Mouse (Mus musculus): ENCODE results near the gene Tmem125. TPM values are rescaled to one million over a fixed set of nuclear protein-coding genes. Genes with fewer than 3 reads are reported as not detected.
"Not testable (repeated sequence)": the region's sequence is repeated elsewhere in the genome, so short reads cannot be mapped to it uniquely, and the experiment has no call there.

Tmem125 gene
- polyA plus RNA-seq, 1 experiment from 2014 or later: not detected

DNA sequence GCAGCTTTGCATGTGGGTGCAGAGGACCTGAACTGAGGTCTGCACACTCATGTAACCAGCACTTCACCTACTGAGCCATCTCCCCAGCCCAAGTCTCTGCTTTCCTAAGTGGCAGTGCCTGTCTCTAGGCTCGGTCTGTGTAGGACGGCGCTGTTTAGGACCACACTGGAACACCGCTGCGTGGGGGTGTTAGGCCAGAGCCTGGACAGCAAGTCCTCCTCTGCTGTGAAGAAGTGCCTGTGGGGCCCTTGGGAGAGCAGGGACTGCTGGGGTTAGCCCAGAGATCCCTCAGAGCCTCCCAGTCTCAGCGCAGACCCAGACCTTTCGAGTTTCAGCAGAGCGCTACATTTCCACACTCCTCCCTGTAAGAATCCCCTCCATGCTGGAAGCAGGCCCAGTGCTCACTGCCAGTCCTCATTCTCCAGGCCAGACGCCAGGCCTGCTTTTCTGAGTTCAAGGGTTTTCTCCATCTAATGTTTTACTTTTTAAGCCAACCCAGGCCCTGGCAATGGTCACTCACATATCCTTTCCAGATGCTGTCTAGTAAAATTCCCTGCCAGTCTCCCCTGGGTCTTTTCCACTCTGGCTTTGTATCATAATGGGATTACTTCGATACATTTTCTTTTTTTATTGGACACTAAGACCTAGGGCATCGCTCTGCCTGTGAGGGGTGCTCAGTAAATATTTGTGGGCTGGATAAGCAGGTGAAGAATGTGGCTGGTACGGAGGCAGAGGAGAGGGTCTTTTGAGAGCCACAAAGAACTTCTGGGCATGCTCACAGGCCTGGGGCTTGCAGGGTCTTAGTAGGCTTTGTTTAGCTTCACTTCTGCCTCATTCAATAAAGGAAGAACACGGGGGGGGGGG is 20.4 kb upstream of the Tmem125 start:
- Histone ChIP-seq H3K9ac (no peak overlapping the region), H3K9me3 (no peaks in the 10 kb centered on the region), H3K4me1 (replicated peaks) (no peaks in the 10 kb centered on the region), H3K27ac (replicated peaks) (no peak overlapping the region), H3K36me3 (no peaks in the 10 kb centered on the region), H3K27me3 (no peaks in the 10 kb centered on the region; the same call in 1 of the 2 replicates), H3K4me3 (no peak overlapping the region), H3K4me2 (no peak overlapping the region)
- 87% methylated on average over 13 of the region's 13 CpGs for WGBS
- no peak for ATAC-seq (ENCODE audit: low read depth)

DNA sequence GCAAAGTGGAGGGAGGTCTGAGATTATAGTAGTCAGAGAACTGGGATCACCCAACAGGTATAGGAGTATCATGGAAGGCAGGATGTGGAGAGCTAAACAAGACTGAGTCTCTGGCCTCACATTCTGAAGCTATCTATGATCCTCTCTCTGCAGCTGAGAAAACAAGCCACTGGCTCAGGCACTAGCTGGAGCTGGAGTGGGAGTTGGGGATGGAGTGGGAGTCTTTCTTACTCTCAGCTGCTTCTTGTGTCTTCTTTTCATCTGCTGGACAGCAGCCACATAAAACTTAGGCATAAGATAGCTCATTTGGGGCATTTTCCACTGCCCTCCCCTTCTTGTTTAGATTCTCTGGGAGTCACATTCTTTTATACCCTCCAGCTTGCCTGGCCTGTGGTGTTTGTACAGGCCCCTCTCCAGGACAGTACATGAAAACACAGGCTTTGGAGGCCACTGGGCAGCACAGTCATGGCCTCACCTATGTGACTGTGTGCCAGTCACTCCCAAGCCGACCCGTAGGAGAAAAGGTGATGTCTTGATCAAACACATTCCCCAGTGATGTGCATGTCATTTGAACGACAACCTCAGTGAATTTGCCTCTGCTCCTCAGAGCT is 9.3 kb upstream of the Tmem125 start:
- H3K4me1 ChIP-seq (replicated peaks): no peaks in the 10 kb centered on the region
- H3K9ac ChIP-seq: no peak overlapping the region
- no peaks in the 10 kb centered on the region for H3K9me3 ChIP-seq
- ATAC-seq (ENCODE audit: low read depth): no peak
- no peak overlapping the region for H3K27ac ChIP-seq (replicated peaks)
- no peak overlapping the region for H3K4me3 ChIP-seq
- H3K27me3 ChIP-seq: no peaks in the 10 kb centered on the region
- no peak overlapping the region for H3K4me2 ChIP-seq
- WGBS: 83% methylated on average over 3 of the region's 3 CpGs
- no peaks in the 10 kb centered on the region for H3K36me3 ChIP-seq

DNA sequence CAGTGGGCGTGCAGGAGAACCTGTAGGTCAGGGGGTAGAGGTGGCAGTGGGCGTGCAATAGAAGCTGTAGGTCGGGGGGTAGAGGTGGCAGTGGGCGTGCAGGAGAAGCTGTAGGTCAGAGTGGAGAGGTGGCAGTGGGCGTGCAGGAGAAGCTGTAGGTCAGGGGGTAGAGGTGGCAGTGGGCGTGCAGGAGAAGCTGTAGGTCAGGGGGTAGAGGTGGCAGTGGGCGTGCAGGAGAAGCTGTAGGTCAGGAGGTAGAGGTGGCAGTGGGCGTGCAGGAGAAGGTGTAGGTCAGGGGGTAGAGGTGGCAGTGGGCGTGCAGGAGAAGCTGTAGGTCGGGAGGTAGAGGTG is 4.3 kb upstream of the Tmem125 start:
- H3K4me2 ChIP-seq; H3K4me1 ChIP-seq (replicated peaks); ATAC-seq (ENCODE audit: low read depth); H3K27me3 ChIP-seq; H3K4me3 ChIP-seq; H3K27ac ChIP-seq (replicated peaks); H3K9ac ChIP-seq; H3K36me3 ChIP-seq; H3K9me3 ChIP-seq: not testable (repeated sequence)
- 89% methylated on average over 10 of the region's 10 CpGs for WGBS

DNA sequence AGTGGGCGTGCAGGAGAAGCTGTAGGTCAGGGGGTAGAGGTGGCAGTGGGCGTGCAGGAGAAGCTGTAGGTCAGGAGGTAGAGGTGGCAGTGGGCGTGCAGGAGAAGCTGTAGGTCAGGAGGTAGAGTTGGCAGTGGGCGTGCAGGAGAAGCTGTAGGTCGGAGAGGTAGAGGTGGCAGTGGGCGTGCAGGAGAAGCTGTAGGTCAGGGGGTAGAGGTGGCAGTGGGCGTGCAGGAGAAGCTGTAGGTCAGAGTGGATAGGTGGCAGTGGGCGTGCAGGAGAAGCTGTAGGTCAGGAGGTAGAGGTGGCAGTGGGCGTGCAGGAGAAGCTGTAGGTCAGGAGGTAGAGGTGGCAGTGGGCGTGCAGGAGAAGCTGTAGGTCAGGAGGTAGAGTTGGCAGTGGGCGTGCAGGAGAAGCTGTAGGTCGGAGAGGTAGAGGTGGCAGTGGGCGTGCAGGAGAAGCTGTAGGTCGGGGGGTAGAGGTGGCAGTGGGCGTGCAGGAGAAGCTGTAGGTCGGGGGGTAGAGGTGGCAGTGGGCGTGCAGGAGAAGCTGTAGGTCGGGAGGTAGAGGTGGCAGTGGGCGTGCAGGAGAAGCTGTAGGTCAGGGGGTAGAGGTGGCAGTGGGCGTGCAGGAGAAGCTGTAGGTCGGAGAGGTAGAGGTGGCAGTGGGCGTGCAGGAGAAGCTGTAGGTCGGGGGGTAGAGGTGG is 3.7 kb upstream of the Tmem125 start:
- H3K9ac ChIP-seq; ATAC-seq (ENCODE audit: low read depth); H3K4me3 ChIP-seq; H3K27me3 ChIP-seq; H3K36me3 ChIP-seq; H3K27ac ChIP-seq (replicated peaks); H3K4me2 ChIP-seq; H3K9me3 ChIP-seq: not testable (repeated sequence)
- 89% methylated on average over 23 of the region's 23 CpGs for WGBS
- peaks cover 12% of the 10 kb centered on the region for H3K4me1 ChIP-seq (replicated peaks)

DNA sequence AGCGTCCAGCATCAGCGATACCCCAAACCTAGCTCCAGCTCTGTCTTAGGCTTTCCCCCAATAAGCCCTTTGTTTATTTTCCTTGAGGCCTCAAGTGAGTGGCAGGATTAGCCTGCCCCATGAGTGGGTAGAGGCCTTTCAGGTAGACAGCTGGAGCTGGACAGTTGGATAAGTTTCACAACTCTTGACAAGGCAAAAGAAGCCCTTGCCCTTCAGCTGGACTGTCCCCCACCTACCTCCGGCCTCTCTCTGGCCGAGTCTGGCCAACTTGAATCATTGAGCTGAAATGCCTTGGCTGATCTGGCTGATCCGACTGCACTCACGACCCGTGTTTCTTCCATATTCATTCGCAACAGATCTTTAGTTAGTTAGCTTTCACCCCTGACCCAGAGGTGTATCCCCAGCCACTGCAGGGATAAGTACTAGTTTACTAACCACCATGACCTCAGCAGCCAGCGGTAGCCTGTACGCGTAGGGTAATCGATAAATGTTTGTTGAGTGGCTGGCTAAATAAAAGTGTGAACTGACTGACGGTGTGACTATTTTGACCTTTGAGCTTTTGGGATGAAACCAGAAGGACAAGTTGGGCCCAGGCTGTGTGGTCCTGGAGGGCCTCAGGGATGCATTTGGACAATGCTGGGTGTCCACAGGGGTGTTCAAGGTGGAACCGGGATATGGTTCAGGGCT is 740 bp upstream of the Tmem125 start:
- peaks cover 12% of the 10 kb centered on the region for H3K4me1 ChIP-seq (replicated peaks)
- no peak overlapping the region for H3K4me3 ChIP-seq
- peaks cover 14% of the 10 kb centered on the region; the same call in 1 of the 2 replicates for H3K27me3 ChIP-seq
- ATAC-seq (ENCODE audit: low read depth): no peak
- no peak overlapping the region; the same call in 1 of the 2 replicates for H3K4me2 ChIP-seq
- H3K9ac ChIP-seq: no peak overlapping the region
- no peaks in the 10 kb centered on the region for H3K36me3 ChIP-seq
- H3K27ac ChIP-seq (replicated peaks): no peak overlapping the region
- peaks cover 2% of the 10 kb centered on the region; the same call in 1 of the 2 replicates for H3K9me3 ChIP-seq
- WGBS: 80% methylated on average over 14 of the region's 14 CpGs

DNA sequence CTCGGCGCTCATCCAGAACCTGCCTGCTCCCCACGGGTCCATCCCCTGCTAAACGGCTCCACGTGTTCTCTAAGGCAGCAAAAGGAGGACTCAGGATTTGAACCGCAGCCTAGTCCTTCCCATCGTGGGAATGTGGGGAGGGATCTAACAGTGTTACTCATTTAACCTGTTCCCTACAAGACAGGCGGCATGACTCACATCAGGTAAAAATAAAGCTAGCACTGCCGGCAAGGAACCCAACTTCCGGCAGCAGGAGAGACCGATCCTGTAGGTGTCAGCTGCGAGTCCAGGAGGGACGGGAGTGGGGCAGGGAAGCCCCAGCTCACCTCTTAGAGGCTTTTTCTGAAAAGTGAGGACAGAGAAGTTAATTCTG is 700 bp downstream of the Tmem125 start:
- Histone ChIP-seq H3K27ac (replicated peaks) (no peak overlapping the region), H3K4me3 (peak overlapping the region; percentile 27), H3K4me2 (peak overlapping the region; percentile 61), H3K36me3 (no peaks in the 10 kb centered on the region), H3K9me3 (peaks cover 2% of the 10 kb centered on the region; the same call in 1 of the 2 replicates), H3K4me1 (replicated peaks) (peaks cover 12% of the 10 kb centered on the region), H3K9ac (no peak overlapping the region), H3K27me3 (peaks cover 14% of the 10 kb centered on the region; the same call in 1 of the 2 replicates)
- no peak for ATAC-seq (ENCODE audit: low read depth)
- 25% methylated on average over 13 of the region's 13 CpGs for WGBS

DNA sequence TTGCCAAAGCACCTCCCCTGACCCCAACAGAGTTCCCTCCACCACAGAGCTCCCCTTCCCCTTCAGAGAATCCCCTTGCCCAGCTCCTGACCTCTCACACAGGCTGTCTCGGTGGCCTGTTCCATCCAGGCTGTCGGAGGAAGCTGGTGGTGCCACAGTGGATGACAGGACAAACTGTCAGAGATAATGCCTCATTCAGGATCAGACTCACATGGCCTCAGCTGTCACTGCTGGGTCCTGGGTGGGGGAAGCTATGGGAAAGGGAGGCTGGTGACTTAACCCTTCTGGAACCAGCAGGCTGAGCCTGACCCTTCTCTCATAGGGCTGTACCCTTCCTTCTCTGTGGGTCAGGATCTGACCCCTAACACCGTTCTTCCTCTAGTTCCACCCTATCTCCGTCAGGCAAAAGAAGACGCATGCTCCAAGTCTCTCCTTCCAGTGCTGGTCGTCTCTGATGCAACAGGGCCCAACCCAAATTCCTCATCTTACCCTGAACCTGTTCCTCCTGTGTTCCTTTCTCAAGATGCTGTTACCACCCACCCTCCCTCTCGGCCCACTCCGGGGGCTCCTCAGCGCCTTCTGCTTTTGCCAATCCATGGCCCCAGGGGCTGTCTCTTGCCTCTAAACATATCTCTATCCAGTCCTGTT is 1.2 kb downstream of the Tmem125 start:
- 67% methylated on average over 9 of the region's 9 CpGs for WGBS
- Histone ChIP-seq H3K9me3 (peaks cover 2% of the 10 kb centered on the region; the same call in 1 of the 2 replicates), H3K4me1 (replicated peaks) (peaks cover 12% of the 10 kb centered on the region), H3K27me3 (peaks cover 14% of the 10 kb centered on the region; the same call in 1 of the 2 replicates), H3K4me2 (no peak overlapping the region; the same call in 1 of the 2 replicates), H3K9ac (no peak overlapping the region), H3K36me3 (no peaks in the 10 kb centered on the region), H3K4me3 (no peak overlapping the region), H3K27ac (replicated peaks) (no peak overlapping the region)
- ATAC-seq (ENCODE audit: low read depth): no peak

DNA sequence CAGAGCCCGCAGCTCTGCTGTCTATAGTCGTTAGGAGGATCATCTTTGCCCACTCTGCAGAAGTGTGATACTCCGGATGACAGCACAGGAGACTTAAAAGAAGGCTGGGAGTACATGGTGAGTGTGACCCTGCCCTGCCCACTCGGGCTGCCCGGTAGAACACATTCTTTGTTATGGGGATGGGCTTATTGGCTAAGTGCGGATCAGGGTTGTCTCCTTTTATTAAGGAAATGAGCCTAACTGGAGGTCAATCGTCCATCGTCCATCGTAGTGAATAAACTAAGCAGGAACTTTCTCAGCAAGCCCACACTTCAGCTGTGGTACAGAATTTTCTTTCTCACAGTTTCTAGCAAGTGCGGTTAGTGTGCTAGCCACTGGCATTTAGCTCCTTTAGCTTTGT is 3.9 kb downstream of the Tmem125 start:
- no peak for ATAC-seq (ENCODE audit: low read depth)
- no peak overlapping the region for H3K9ac ChIP-seq

DNA sequence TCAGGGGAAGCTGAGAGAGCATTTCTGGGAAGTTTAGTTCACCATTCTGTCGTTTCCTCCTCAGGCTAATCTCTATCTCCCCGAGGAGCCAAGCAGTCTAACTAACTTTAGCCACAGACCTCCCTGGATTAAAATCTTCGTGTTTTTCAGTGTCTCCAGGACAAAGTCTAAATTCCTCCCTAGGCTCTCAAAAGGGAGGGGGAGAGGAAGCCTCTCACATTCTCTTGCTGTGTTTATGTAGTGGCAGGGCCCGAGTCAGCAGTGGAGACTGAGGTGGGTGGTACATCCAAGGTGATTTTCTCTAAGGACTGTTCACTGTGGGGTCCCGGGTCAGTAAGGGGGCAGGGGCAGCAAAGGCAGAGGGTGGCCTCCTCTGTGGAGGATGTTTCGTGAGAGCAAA is 6.0 kb downstream of the Tmem125 start:
- Histone ChIP-seq H3K4me1 (replicated peaks) (no peaks in the 10 kb centered on the region), H3K4me3 (no peak overlapping the region), H3K27me3 (peaks cover 9% of the 10 kb centered on the region; the same call in 1 of the 2 replicates), H3K9me3 (no peaks in the 10 kb centered on the region), H3K27ac (replicated peaks) (no peak overlapping the region), H3K9ac (no peak overlapping the region), H3K4me2 (no peak overlapping the region), H3K36me3 (no peaks in the 10 kb centered on the region)
- ATAC-seq (ENCODE audit: low read depth): no peak
- 55% methylated on average over 6 of the region's 6 CpGs for WGBS

More for the DNA sequence above, 3.9 kb downstream of the Tmem125 start:
- no peaks in the 10 kb centered on the region for H3K36me3 ChIP-seq
- H3K9me3 ChIP-seq: no peaks in the 10 kb centered on the region
- H3K27me3 ChIP-seq: peaks cover 14% of the 10 kb centered on the region; the same call in 1 of the 2 replicates
- H3K27ac ChIP-seq (replicated peaks): no peak overlapping the region
- H3K4me1 ChIP-seq (replicated peaks): peaks cover 12% of the 10 kb centered on the region
- H3K4me3 ChIP-seq: no peak overlapping the region
- H3K4me2 ChIP-seq: no peak overlapping the region
- 8% methylated on average over 10 of the region's 10 CpGs for WGBS

DNA sequence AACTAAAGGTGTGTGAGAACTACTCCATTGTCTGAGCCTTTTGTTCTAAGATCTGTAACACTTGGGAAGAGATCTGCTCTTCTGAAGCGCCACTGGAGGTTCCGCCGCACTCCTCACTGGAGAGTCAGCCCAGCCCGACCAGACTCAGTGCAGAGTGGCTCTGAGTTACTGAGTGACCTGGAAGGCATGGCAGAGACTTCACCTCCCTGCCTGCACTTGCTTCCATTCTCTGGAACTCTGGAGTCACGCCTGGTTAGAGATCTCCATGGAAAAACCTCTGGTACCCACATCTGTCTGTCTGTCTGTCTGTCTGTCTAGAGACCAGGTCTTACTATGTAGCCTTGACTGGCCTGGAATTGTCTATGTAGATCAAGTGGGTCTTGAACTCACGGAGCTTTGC is 8.2 kb downstream of the Tmem125 start:
- Histone ChIP-seq H3K27ac (replicated peaks) (no peak overlapping the region), H3K4me3 (no peak overlapping the region), H3K4me1 (replicated peaks) (no peaks in the 10 kb centered on the region), H3K9ac (no peak overlapping the region), H3K4me2 (no peak overlapping the region), H3K27me3 (no peaks in the 10 kb centered on the region), H3K36me3 (no peaks in the 10 kb centered on the region), H3K9me3 (no peaks in the 10 kb centered on the region)
- WGBS: 81% methylated on average over 6 of the region's 6 CpGs
- ATAC-seq (ENCODE audit: low read depth): no peak

DNA sequence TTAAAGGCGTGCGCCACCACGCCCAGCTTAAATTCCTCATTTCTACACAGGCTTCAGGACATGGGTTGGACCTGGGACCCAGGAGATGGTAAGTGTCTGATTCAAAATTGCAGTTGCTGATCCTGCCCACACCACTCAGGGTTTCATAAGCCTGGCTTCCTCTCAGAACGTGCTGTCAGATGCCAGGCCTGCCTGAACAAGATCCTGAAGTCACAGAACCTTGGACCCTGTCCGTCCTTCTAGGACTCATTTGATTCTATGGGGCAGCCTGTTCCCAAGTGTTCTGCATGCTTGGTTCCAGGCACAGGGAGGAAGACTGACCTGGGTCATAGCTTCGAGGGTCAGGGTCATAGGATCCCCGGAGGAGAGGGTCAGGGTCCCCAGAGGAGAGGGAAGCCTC is 10.2 kb downstream of the Tmem125 start:
- Histone ChIP-seq H3K9ac (no peak overlapping the region), H3K4me3 (no peak overlapping the region), H3K4me2 (no peak overlapping the region), H3K27ac (replicated peaks) (no peak overlapping the region), H3K36me3 (no peaks in the 10 kb centered on the region), H3K4me1 (replicated peaks) (no peaks in the 10 kb centered on the region), H3K9me3 (no peaks in the 10 kb centered on the region), H3K27me3 (no peaks in the 10 kb centered on the region)
- ATAC-seq (ENCODE audit: low read depth): no peak
- 85% methylated on average over 7 of the region's 7 CpGs for WGBS

Measured in neural tube, embryonic 13.5 days (tissue).